Mouse (Mus musculus) liver, postnatal 0 days (tissue): Measurements from ENCODE around the gene Nepro.

Source experiments
- CTCF ChIP-seq: sonication (generic); IDR thresholded peaks from 2 replicates; pipeline ENCODE4 v1.5.1; 2016; ENCODE audit warnings: antibody characterized with exemption, low read depth
- EP300 ChIP-seq: IDR thresholded peaks from 2 replicates; pipeline ENCODE4 v1.6.1; 2016; ENCODE audit warnings: antibody characterized with exemption, low read depth, mild to moderate bottlenecking

GRCm38 (mm10) chr16:44742753-44743152, 18.7 kb downstream of the Nepro start:
- TF ChIP-seq EP300 (no peak), CTCF (0 out of 2 replicates have a peak, but pooled peaks have one; percentile 13)
